Mouse (Mus musculus) bone marrow, adult 2 months (tissue): ENCODE data around the gene Asgr1. TPM values are rescaled to one million over a fixed set of nuclear protein-coding genes. Genes with fewer than 3 reads are reported as not detected.

Experiments
- H3K27ac ChIP-seq: fragments of 200-500 bp; 2 replicates; pipeline ENCODE4 v1.5.1; 2012; ENCODE audit warnings: low read depth, mild to moderate bottlenecking, control low read depth, inconsistent platforms, low read length; ENCODE audit not compliant: control insufficient read depth, poor library complexity, insufficient read depth
- H3K4me1 ChIP-seq: fragments of 200-500 bp; 2 replicates; pipeline ENCODE4 v1.6.1; 2011; ENCODE audit warnings: low read length; ENCODE audit not compliant: control insufficient read depth, insufficient read depth
- H3K4me3 ChIP-seq: fragments of 200-500 bp; replicated peaks from 2 replicates; pipeline ENCODE3; 2011; ENCODE audit warnings: mild to moderate bottlenecking, low read depth, low read length, control low read depth; ENCODE audit not compliant: control insufficient read depth
- CTCF ChIP-seq: fragments of 200-500 bp; IDR thresholded peaks from 2 replicates; pipeline ENCODE4 v1.5.1; 2011; ENCODE audit warnings: low read length, control low read depth; ENCODE audit not compliant: control insufficient read depth, insufficient read depth
- POLR2A ChIP-seq: fragments of 200-500 bp; IDR thresholded peaks from 2 replicates; pipeline ENCODE4 v1.6.1; 2011; ENCODE audit warnings: low read depth, mild to moderate bottlenecking, control low read depth, low read length, borderline replicate concordance; ENCODE audit not compliant: control insufficient read depth
- WGBS: fragments of 180-500 bp; shearing (Covaris S2); methylation state at CpG from one replicate; pipeline ENCODE4 v1.1.7; 2018; 5-methylcytosine and 5-hydroxymethylcytosine counted together
- polyA plus RNA-seq: library from polyadenylated mRNA; stranded (reverse); fragments of >200 nt; gene quantifications from 2 replicates; pipeline ENCODE4 v1.2.4, GENCODE M21; 2011; ENCODE audit warnings: low replicate concordance; ENCODE audit not compliant: missing spikeins, insufficient read depth, insufficient read length

Asgr1 gene
- polyA plus RNA-seq, 1 experiment = 3.5 TPM

- H3K4me1 ChIP-seq = no peaks in the 10 kb centered on the region; the same call in 1 of the 2 replicates
- 50% methylated on average over 12 of the region's 12 CpGs for WGBS
- TF ChIP-seq POLR2A (no peak), CTCF (no peak)
- no peak overlapping the region for H3K4me3 ChIP-seq
- no peak overlapping the region for H3K27ac ChIP-seq
Measured at GRCm38 (mm10) chr11:70028401-70029129, 25.3 kb upstream of the Asgr1 start.

- Histone ChIP-seq H3K4me1 (no peaks in the 10 kb centered on the region; the same call in 1 of the 2 replicates), H3K27ac (no peak overlapping the region), H3K4me3 (no peak overlapping the region)
- TF ChIP-seq CTCF (no peak), POLR2A (no peak)
- WGBS = 12% methylated on average over 20 of the region's 20 CpGs
Measured at GRCm38 (mm10) chr11:70029130-70029801, 24.6 kb upstream of the Asgr1 start.

- TF ChIP-seq CTCF (no peak), POLR2A (no peak)
- peak overlapping the region; percentile 24; the same call in 1 of the 2 replicates for H3K27ac ChIP-seq
- no peaks in the 10 kb centered on the region; the same call in 1 of the 2 replicates for H3K4me1 ChIP-seq
- 53% methylated on average over 11 of the region's 11 CpGs for WGBS
- no peak overlapping the region for H3K4me3 ChIP-seq
Measured at GRCm38 (mm10) chr11:70029829-70030550, 23.9 kb upstream of the Asgr1 start.

DNA sequence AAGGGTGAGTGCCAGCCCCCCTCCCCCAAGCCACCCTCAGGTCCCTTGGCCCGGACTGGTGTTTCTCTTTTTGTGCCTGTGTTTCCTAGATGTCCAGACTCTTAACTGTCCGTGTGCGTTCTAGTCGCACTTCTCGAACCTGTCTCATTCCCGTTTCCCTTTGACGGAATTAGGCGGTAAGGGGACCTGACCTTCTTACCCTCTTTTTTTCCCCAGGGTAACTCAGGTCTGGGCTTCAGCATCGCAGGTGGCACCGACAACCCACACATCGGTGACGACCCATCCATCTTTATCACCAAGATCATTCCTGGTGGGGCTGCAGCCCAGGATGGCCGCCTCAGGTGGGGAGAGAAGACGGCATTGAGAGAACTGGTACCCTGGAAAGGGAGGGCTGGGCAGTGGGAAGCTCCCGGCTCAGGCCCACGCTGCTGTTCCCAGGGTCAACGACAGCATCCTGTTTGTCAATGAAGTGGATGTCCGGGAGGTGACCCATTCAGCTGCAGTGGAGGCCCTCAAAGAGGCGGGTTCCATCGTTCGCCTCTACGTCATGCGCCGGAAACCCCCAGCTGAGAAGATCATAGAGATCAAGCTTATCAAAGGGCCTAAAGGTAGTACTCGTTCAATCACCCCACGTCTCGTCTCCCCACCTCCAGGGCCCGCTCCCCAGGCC is 23.1 kb upstream of the Asgr1 start:
- Histone ChIP-seq H3K27ac (no peak overlapping the region), H3K4me3 (no peak overlapping the region), H3K4me1 (no peaks in the 10 kb centered on the region; the same call in 1 of the 2 replicates)
- 88% methylated on average over 28 of the region's 28 CpGs for WGBS
- TF ChIP-seq POLR2A (no peak), CTCF (no peak)

GRCm38 (mm10) chr11:70031321-70031670 is 22.6 kb upstream of the Asgr1 start:
- Histone ChIP-seq H3K4me3 (no peak overlapping the region), H3K4me1 (no peaks in the 10 kb centered on the region; the same call in 1 of the 2 replicates), H3K27ac (no peak overlapping the region)
- 93% methylated on average over 11 of the region's 11 CpGs for WGBS
- TF ChIP-seq POLR2A (no peak), CTCF (no peak)

GRCm38 (mm10) chr11:70038174-70038573 is 15.7 kb upstream of the Asgr1 start:
- Histone ChIP-seq H3K4me1 (no peaks in the 10 kb centered on the region), H3K27ac (no peak overlapping the region), H3K4me3 (no peak overlapping the region)
- TF ChIP-seq CTCF = no peak
- TF ChIP-seq POLR2A = no peak
- WGBS = 52% methylated on average over 7 of the region's 7 CpGs

- TF ChIP-seq CTCF = no peak
- no peak for TF ChIP-seq POLR2A
Measured at GRCm38 (mm10) chr11:70039631-70040030, 14.3 kb upstream of the Asgr1 start.

More at GRCm38 (mm10) chr11:70039631-70040030, 14.3 kb upstream of the Asgr1 start:
- Histone ChIP-seq H3K4me3 (no peak overlapping the region), H3K27ac (no peak overlapping the region), H3K4me1 (no peaks in the 10 kb centered on the region)
- 78% methylated on average over 10 of the region's 10 CpGs for WGBS
